Mouse (Mus musculus): ENCODE data around the gene Celsr2. TPM values are rescaled to one million over a fixed set of nuclear protein-coding genes. Genes with fewer than 3 reads are reported as not detected.

Celsr2 gene
- total RNA-seq, 1 experiment, result 7.9 TPM

- Histone ChIP-seq H3K36me3 (ENCODE audit: control insufficient read depth, insufficient read depth, low read length, poor library complexity, severe bottlenecking) (no peaks in the 10 kb centered on the region), H3K4me1 (ENCODE audit: control insufficient read depth in 2 of 2, insufficient read depth in 2 of 2, low read length in 2 of 2, poor library complexity in 1 of 2) (peaks cover 4 to 8% of the 10 kb centered on the region in 2 experiments; a peak in 2 of 4 replicates), H3K9me3 (ENCODE audit: control insufficient read depth, insufficient read depth, low read depth, low read length) (no peaks in the 10 kb centered on the region), H3K27ac (ENCODE audit: insufficient read depth, low read depth, low read length, poor library complexity, severe bottlenecking) (no peak overlapping the region), H3K4me3 (ENCODE audit: insufficient read depth in 1 of 2, low read depth in 1 of 2, low read length in 2 of 2, poor library complexity in 1 of 2, severe bottlenecking in 1 of 2) (no peak overlapping the region), H3K9ac (ENCODE audit: insufficient read depth, low read depth, low read length, poor library complexity, severe bottlenecking) (no peak overlapping the region)
- in situ Hi-C loops (cut with MboI; ENCODE audit: low sequenced_read_pairs in 2 of 2, unreplicated experiment in 2 of 2), result no loop called here
- no peak for TF ChIP-seq CHD2 (IDR thresholded peaks at IDR 0.05; ENCODE audit: low read depth, low read length)
- TF ChIP-seq HCFC1 (IDR thresholded peaks at IDR 0.05; ENCODE audit: borderline replicate concordance, insufficient read depth, low read length), result no peak
- TF ChIP-seq ZC3H11A (IDR thresholded peaks at IDR 0.05; ENCODE audit: borderline replicate concordance, low read depth, low read length), result no peak
- TF ChIP-seq MAFK (IDR thresholded peaks at IDR 0.05; ENCODE audit: insufficient read depth, low read depth, low read length), result no peak
- no peak for TF ChIP-seq ZNF384 (IDR thresholded peaks at IDR 0.05; ENCODE audit: low read depth, low read length)
- no peak for DNase-seq (ENCODE audit: low read depth, low spot score)
Measured at GRCm38 (mm10) chr3:108363626-108364025, 51.7 kb downstream of the Celsr2 start.

DNA sequence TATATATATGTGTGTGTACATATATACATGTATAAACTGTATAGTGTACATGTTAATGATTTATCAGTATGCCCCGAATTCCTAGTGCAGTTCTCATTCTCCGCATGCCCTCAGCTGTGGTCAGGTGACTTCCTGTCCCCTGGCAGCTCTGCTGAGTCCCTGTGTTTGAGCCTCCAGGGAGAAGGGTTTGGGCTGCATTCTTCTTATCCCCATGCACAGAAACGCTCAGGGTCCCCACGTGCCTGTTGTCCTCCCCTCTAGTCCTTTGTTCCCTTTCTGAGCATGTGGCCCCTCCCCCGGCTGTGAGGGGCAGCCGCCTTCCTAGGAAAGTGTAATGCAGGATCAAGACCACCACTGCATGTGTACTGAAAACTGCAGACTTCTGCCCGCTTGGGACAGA is 54.5 kb downstream of the Celsr2 start:
- H3K9ac ChIP-seq (ENCODE audit: insufficient read depth, low read depth, low read length, poor library complexity, severe bottlenecking), result no peak overlapping the region
- DNase-seq (ENCODE audit: low read depth, low spot score), result no peak
- H3K4me1 ChIP-seq (ENCODE audit: control insufficient read depth in 2 of 2, insufficient read depth in 2 of 2, low read length in 2 of 2, poor library complexity in 1 of 2), result peaks cover 4 to 8% of the 10 kb centered on the region in 2 experiments; a peak in 2 of 4 replicates
- H3K36me3 ChIP-seq (ENCODE audit: control insufficient read depth, insufficient read depth, low read length, poor library complexity, severe bottlenecking), result no peaks in the 10 kb centered on the region; the same call in 1 of the 2 replicates
- H3K27ac ChIP-seq (ENCODE audit: insufficient read depth, low read depth, low read length, poor library complexity, severe bottlenecking), result no peak overlapping the region
- in situ Hi-C loops (cut with MboI; ENCODE audit: low sequenced_read_pairs in 2 of 2, unreplicated experiment in 2 of 2), result no loop called here
- H3K9me3 ChIP-seq (ENCODE audit: control insufficient read depth, insufficient read depth, low read depth, low read length), result no peaks in the 10 kb centered on the region
- TF ChIP-seq MAFK (IDR thresholded peaks at IDR 0.05; ENCODE audit: insufficient read depth, low read depth, low read length) (no peak), CHD2 (IDR thresholded peaks at IDR 0.05; ENCODE audit: low read depth, low read length) (no peak), ZC3H11A (IDR thresholded peaks at IDR 0.05; ENCODE audit: borderline replicate concordance, low read depth, low read length) (no peak), HCFC1 (IDR thresholded peaks at IDR 0.05; ENCODE audit: borderline replicate concordance, insufficient read depth, low read length) (no peak), ZNF384 (IDR thresholded peaks at IDR 0.05; ENCODE audit: low read depth, low read length) (no peak)
- no peak overlapping the region for H3K4me3 ChIP-seq (ENCODE audit: insufficient read depth in 1 of 2, low read depth in 1 of 2, low read length in 2 of 2, poor library complexity in 1 of 2, severe bottlenecking in 1 of 2)

- Histone ChIP-seq H3K36me3 (ENCODE audit: control insufficient read depth, insufficient read depth, low read length, poor library complexity, severe bottlenecking) (peaks cover 4% of the 10 kb centered on the region; the same call in 1 of the 2 replicates), H3K4me3 (ENCODE audit: insufficient read depth in 1 of 2, low read depth in 1 of 2, low read length in 2 of 2, poor library complexity in 1 of 2, severe bottlenecking in 1 of 2) (no peak overlapping the region), H3K4me1 (ENCODE audit: control insufficient read depth in 2 of 2, insufficient read depth in 2 of 2, low read length in 2 of 2, poor library complexity in 1 of 2) (peaks cover 4 to 8% of the 10 kb centered on the region in 2 experiments; a peak in 2 of 4 replicates), H3K27ac (ENCODE audit: insufficient read depth, low read depth, low read length, poor library complexity, severe bottlenecking) (no peak overlapping the region), H3K9me3 (ENCODE audit: control insufficient read depth, insufficient read depth, low read depth, low read length) (no peaks in the 10 kb centered on the region), H3K9ac (ENCODE audit: insufficient read depth, low read depth, low read length, poor library complexity, severe bottlenecking) (no peak overlapping the region)
- in situ Hi-C loops (cut with MboI; ENCODE audit: low sequenced_read_pairs in 2 of 2, unreplicated experiment in 2 of 2), result no loop called here
- no peak for DNase-seq (ENCODE audit: low read depth, low spot score)
- no peak for TF ChIP-seq HCFC1 (IDR thresholded peaks at IDR 0.05; ENCODE audit: borderline replicate concordance, insufficient read depth, low read length)
- TF ChIP-seq MAFK (IDR thresholded peaks at IDR 0.05; ENCODE audit: insufficient read depth, low read depth, low read length), result no peak
- TF ChIP-seq ZNF384 (IDR thresholded peaks at IDR 0.05; ENCODE audit: low read depth, low read length), result no peak
- no peak for TF ChIP-seq CHD2 (IDR thresholded peaks at IDR 0.05; ENCODE audit: low read depth, low read length)
- TF ChIP-seq ZC3H11A (IDR thresholded peaks at IDR 0.05; ENCODE audit: borderline replicate concordance, low read depth, low read length), result no peak
Measured at GRCm38 (mm10) chr3:108358445-108358844, 56.9 kb downstream of the Celsr2 start.

- TF ChIP-seq ZNF384 (IDR thresholded peaks at IDR 0.05; ENCODE audit: low read depth, low read length) (no peak), CHD2 (IDR thresholded peaks at IDR 0.05; ENCODE audit: low read depth, low read length) (no peak)
Measured at GRCm38 (mm10) chr3:108357051-108357450, 58.3 kb downstream of the Celsr2 start.

GRCm38 (mm10) chr3:108355245-108355644 is 60.1 kb downstream of the Celsr2 start:
- DNase-seq (ENCODE audit: low read depth, low spot score), result no peak
- Histone ChIP-seq H3K9ac (ENCODE audit: insufficient read depth, low read depth, low read length, poor library complexity, severe bottlenecking) (no peak overlapping the region), H3K4me1 (ENCODE audit: control insufficient read depth in 2 of 2, insufficient read depth in 2 of 2, low read length in 2 of 2, poor library complexity in 1 of 2) (no peaks in the 10 kb centered on the region; a peak in 1 of 4 replicates), H3K27ac (ENCODE audit: insufficient read depth, low read depth, low read length, poor library complexity, severe bottlenecking) (no peak overlapping the region), H3K36me3 (ENCODE audit: control insufficient read depth, insufficient read depth, low read length, poor library complexity, severe bottlenecking) (peaks cover 6% of the 10 kb centered on the region; the same call in 1 of the 2 replicates), H3K9me3 (ENCODE audit: control insufficient read depth, insufficient read depth, low read depth, low read length) (no peaks in the 10 kb centered on the region), H3K4me3 (ENCODE audit: insufficient read depth in 1 of 2, low read depth in 1 of 2, low read length in 2 of 2, poor library complexity in 1 of 2, severe bottlenecking in 1 of 2) (no peak overlapping the region)
- in situ Hi-C loops (cut with MboI; ENCODE audit: low sequenced_read_pairs in 2 of 2, unreplicated experiment in 2 of 2), result no loop called here
- TF ChIP-seq HCFC1 (IDR thresholded peaks at IDR 0.05; ENCODE audit: borderline replicate concordance, insufficient read depth, low read length) (no peak), ZNF384 (IDR thresholded peaks at IDR 0.05; ENCODE audit: low read depth, low read length) (no peak), ZC3H11A (IDR thresholded peaks at IDR 0.05; ENCODE audit: borderline replicate concordance, low read depth, low read length) (no peak), CHD2 (IDR thresholded peaks at IDR 0.05; ENCODE audit: low read depth, low read length) (no peak), MAFK (IDR thresholded peaks at IDR 0.05; ENCODE audit: insufficient read depth, low read depth, low read length) (no peak)

More at GRCm38 (mm10) chr3:108357051-108357450, 58.3 kb downstream of the Celsr2 start:
- no peak for DNase-seq (ENCODE audit: low read depth, low spot score)
- Histone ChIP-seq H3K9me3 (ENCODE audit: control insufficient read depth, insufficient read depth, low read depth, low read length) (no peaks in the 10 kb centered on the region), H3K9ac (ENCODE audit: insufficient read depth, low read depth, low read length, poor library complexity, severe bottlenecking) (no peak overlapping the region), H3K4me1 (ENCODE audit: control insufficient read depth in 2 of 2, insufficient read depth in 2 of 2, low read length in 2 of 2, poor library complexity in 1 of 2) (peaks cover 2 to 6% of the 10 kb centered on the region in 2 experiments; a peak in 1 of 4 replicates), H3K36me3 (ENCODE audit: control insufficient read depth, insufficient read depth, low read length, poor library complexity, severe bottlenecking) (peaks cover 4% of the 10 kb centered on the region; the same call in 1 of the 2 replicates), H3K27ac (ENCODE audit: insufficient read depth, low read depth, low read length, poor library complexity, severe bottlenecking) (no peak overlapping the region), H3K4me3 (ENCODE audit: insufficient read depth in 1 of 2, low read depth in 1 of 2, low read length in 2 of 2, poor library complexity in 1 of 2, severe bottlenecking in 1 of 2) (no peak overlapping the region)
- in situ Hi-C loops (cut with MboI; ENCODE audit: low sequenced_read_pairs in 2 of 2, unreplicated experiment in 2 of 2), result no loop called here
